Mouse (Mus musculus) embryonic fibroblast, embryonic 13.5 days (primary cell): ENCODE results near the gene Trip10.

Experiments used
- CTCF ChIP-seq: IDR thresholded peaks from 2 replicates; pipeline ENCODE4 v1.5.1; 2011; ENCODE audit warnings: mild to moderate bottlenecking, control low read depth, low read length, moderate library complexity, borderline replicate concordance; ENCODE audit not compliant: insufficient read depth
- POLR2A ChIP-seq: IDR thresholded peaks from 2 replicates; pipeline ENCODE4 v1.6.1; 2011; ENCODE audit warnings: low read depth, mild to moderate bottlenecking, control low read depth, low read length, moderate library complexity

DNA sequence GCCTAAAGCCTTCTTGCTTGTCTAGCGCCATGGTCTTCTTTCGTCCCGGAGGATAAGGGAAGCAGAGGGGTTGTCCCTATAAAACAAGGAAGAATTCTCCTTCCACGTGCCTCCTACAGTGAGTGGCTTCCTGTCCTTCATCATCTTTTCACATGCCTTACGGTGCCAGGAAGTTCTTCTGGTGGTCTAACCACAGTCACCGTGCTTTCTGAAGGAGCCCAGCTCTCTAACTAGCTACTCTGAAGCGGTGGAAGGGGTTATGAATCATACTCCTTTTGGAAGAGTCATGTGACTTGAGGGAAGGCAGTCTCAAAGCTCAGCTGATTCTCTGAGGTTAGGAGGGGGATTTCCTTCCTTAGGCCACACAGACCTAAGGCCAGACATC, 41.4 kb downstream of the Trip10 start:
- TF ChIP-seq POLR2A (no peak), CTCF (no peak)
